Mouse (Mus musculus): ENCODE measurements around the gene Gpank1. TPM values are rescaled to one million over a fixed set of nuclear protein-coding genes. Genes with fewer than 3 reads are reported as not detected.

Gene Gpank1
- total and polyA plus RNA-seq, 2 experiments from 2014 or later: 9.6 to 24.1 TPM

DNA sequence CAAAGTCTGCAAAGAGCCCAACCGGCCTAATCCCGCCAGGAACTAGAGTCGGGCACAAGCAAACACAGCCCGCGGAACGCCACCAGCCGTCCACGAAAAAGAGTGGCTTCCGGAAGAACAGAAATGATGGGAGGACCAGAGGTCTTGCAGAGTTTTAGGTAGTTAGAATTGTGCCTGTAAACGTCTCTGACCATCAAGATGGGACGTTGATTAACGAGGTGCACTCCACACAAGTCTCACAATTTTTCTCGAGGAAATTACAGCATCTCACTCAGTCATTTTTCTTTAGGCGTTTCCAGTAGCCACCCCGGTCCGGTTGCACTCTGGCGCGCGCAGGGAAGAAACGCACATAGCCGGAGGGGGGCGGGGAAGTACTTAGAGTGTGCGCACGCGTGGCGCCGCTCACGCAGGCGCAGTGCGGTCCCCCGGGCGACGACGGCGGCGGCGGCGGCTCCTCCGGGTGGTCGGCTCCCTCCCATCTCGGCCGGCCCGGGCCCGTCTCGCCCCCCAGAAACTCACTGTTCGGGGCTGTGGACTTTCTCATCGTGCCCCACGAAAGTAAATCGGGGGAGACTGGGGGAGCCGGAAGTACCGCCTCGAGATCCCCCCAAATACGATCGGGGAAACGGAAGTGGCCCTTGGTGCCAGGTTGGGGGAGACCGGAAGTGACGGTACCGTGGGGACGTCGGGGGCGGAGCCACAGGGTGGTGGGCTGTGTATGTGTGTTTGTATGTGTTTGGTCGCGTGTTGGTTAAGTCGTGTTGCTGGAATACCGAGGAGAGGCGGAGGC, 13.7 kb downstream of the Gpank1 start, which contains the start of gene Bag6:
TSS of gene Bag6 (plus strand) at position 378 of the 790 bp plus-strand sequence.
- ATAC-seq (ENCODE audit: insufficient read depth, low read depth): peak; percentile 95

DNA sequence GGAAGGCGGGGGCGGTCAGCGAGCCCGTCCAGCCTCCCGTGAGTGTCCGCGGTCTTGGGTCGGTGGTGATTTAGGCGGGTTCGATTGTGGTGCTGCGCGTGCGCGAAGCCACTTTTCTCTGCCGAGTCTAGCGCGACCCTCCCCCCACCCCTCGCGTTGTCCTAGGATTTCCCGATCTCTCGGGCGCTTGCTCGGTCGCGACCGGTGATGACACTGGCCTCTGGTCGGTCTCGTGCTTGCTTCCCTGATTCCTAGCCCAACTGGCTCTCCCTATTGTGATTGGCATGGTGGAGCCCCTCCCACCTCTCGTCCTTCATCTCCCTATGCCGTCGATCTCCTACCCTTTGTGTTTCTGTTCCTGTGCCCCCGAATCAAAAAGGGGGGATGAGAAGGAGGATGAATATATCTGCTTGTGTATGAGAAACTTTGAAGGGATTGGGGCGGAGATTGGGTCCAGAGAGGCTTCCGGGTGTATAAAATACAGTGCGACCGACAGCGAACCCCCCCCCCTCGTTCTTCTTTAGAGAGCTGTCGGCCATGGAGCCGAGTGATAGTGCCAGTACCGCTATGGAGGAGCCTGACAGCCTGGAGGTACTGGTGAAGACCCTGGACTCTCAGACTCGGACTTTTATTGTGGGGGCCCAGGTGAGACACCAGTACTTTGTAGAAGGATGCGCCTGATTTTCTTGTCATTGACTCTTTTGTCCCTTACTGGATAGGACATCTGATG, 14.5 kb downstream of the Gpank1 start:
- under 1% methylated on average over 42 of the region's 43 CpGs for WGBS
- peak; percentile 83 for DNase-seq (ENCODE audit: low spot score)

More for the DNA sequence above, 13.7 kb downstream of the Gpank1 start, which contains the start of gene Bag6:
- TF ChIP-seq CTCF (IDR thresholded peaks at IDR 0.05; ENCODE audit: low read depth) (no peak), EP300 (IDR thresholded peaks at IDR 0.05; ENCODE audit: low read depth) (peak; percentile 95)
- Histone ChIP-seq H3K27ac (ENCODE audit: low read depth) (peak within 1 kb of the TSS; percentile 96), H3K4me1 (ENCODE audit: control insufficient read depth, insufficient read depth) (no peaks in the 10 kb centered on the region; the same call in 1 of the 2 replicates), H3K9ac (replicated peaks; ENCODE audit: low read depth, low read length) (peak within 1 kb of the TSS; percentile 80), H3K4me3 (ENCODE audit: low read depth, low read length) (peak within 1 kb of the TSS; percentile 84), H3K36me3 (replicated peaks; ENCODE audit: control insufficient read depth, insufficient read depth, low read length) (peaks cover 23% of the 10 kb centered on the region), H3K4me2 (ENCODE audit: low read depth, low read length) (peak within 1 kb of the TSS; percentile 77), H3K27me3 (ENCODE audit: control insufficient read depth, insufficient read depth, low read length) (no peaks in the 10 kb centered on the region), H3K9me3 (replicated peaks; ENCODE audit: control insufficient read depth, low read length) (no peaks in the 10 kb centered on the region)
- DNase-seq (ENCODE audit: low spot score): peak; percentile 95
- WGBS: under 1% methylated on average over 66 of the region's 66 CpGs

DNA sequence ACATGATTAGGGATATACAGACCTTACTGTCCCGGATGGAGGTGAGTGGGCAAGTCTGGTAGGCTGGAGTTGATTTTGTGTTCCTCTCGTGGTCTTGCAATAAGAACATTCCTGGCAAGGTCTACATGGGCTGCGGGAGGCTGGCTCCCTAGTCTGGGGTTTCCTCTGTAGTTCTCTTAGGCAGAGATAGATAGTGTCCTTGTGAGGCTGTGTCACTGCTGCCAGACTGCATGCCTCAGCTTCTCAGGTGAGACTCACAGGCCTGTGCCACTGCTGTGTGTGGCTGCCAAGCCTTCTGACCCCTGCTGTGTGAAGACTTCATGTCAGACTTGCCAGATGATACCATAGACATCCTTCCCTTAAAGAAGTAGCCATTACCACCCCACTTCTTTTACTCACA, 18.0 kb downstream of the Gpank1 start:
- Histone ChIP-seq H3K4me3 (ENCODE audit: low read depth, low read length) (no peak overlapping the region), H3K27me3 (ENCODE audit: control insufficient read depth, insufficient read depth, low read length) (no peaks in the 10 kb centered on the region), H3K36me3 (replicated peaks; ENCODE audit: control insufficient read depth, insufficient read depth, low read length) (peaks cover 61% of the 10 kb centered on the region), H3K9me3 (replicated peaks; ENCODE audit: control insufficient read depth, low read length) (no peaks in the 10 kb centered on the region), H3K4me2 (ENCODE audit: low read depth, low read length) (no peak overlapping the region), H3K9ac (replicated peaks; ENCODE audit: low read depth, low read length) (no peak overlapping the region), H3K4me1 (ENCODE audit: control insufficient read depth, insufficient read depth) (no peaks in the 10 kb centered on the region; the same call in 1 of the 2 replicates), H3K27ac (ENCODE audit: low read depth) (no peak overlapping the region)
- WGBS: 86% methylated on average over 3 of the region's 3 CpGs
- no peak for TF ChIP-seq EP300 (IDR thresholded peaks at IDR 0.05; ENCODE audit: low read depth)
- TF ChIP-seq CTCF (IDR thresholded peaks at IDR 0.05; ENCODE audit: low read depth): no peak
- DNase-seq (ENCODE audit: low spot score) (no peak), ATAC-seq (ENCODE audit: insufficient read depth, low read depth) (no peak)

More for the DNA sequence above, 14.5 kb downstream of the Gpank1 start:
- no peaks in the 10 kb centered on the region for H3K9me3 ChIP-seq (replicated peaks; ENCODE audit: control insufficient read depth, low read length)
- H3K36me3 ChIP-seq (replicated peaks; ENCODE audit: control insufficient read depth, insufficient read depth, low read length): peaks cover 26% of the 10 kb centered on the region
- H3K4me2 ChIP-seq (ENCODE audit: low read depth, low read length): peak overlapping the region; percentile 77
- peak; percentile 45 for ATAC-seq (ENCODE audit: insufficient read depth, low read depth)
- no peaks in the 10 kb centered on the region for H3K27me3 ChIP-seq (ENCODE audit: control insufficient read depth, insufficient read depth, low read length)
- peak overlapping the region; percentile 84 for H3K4me3 ChIP-seq (ENCODE audit: low read depth, low read length)
- no peaks in the 10 kb centered on the region; the same call in 1 of the 2 replicates for H3K4me1 ChIP-seq (ENCODE audit: control insufficient read depth, insufficient read depth)
- TF ChIP-seq EP300 (IDR thresholded peaks at IDR 0.05; ENCODE audit: low read depth): no peak; the same call in 1 of the 2 replicates
- TF ChIP-seq CTCF (IDR thresholded peaks at IDR 0.05; ENCODE audit: low read depth): no peak
- peak overlapping the region; percentile 80 for H3K9ac ChIP-seq (replicated peaks; ENCODE audit: low read depth, low read length)
- peak overlapping the region; percentile 96 for H3K27ac ChIP-seq (ENCODE audit: low read depth)

DNA sequence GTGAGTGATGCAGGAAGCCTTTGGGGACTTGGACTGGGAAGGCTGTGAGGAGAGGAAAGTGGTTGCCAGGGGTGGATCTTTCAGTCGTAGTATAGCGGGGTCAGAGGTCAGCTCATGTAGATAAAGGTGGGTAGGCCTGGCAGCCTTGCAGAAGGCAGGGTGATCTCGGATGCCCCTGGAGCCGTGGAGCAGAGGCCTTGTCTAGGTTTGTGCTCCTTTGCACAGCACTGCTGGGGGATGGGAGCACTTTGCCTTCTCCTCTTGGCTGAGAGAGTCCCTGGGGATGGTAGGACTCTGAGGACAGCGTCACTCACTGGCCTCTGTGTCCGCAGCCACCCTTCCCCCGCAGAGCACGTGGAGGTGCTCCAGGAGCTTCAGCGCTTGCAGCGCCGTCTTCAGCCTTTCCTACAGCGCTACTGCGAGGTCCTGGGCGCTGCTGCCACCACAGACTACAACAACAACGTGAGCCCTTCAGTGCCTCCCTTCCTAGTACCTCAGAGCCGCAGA, 19.3 kb downstream of the Gpank1 start:
- WGBS: 77% methylated on average over 16 of the region's 16 CpGs

DNA sequence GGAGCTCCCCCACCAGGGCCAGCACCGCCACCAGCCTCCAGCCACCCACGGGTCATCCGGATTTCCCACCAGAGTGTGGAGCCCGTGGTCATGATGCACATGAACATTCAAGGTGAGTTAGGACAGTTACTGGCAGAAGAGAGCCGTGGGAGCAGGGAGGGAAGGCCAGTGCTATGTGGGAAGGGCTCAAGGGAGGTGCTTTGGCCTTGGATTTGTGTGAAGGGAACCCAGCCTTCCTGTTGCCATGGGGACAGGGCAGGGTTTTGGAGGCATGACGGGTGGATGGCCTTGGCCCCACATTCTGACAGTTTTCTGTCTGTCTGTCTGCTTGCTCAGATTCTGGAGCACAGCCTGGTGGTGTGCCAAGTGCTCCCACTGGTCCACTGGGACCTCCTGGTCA, 20.7 kb downstream of the Gpank1 start:
- Histone ChIP-seq H3K4me3 (ENCODE audit: low read depth, low read length) (no peak overlapping the region), H3K27ac (ENCODE audit: low read depth) (no peak overlapping the region), H3K4me1 (ENCODE audit: control insufficient read depth, insufficient read depth) (no peaks in the 10 kb centered on the region; the same call in 1 of the 2 replicates), H3K9ac (replicated peaks; ENCODE audit: low read depth, low read length) (no peak overlapping the region), H3K27me3 (ENCODE audit: control insufficient read depth, insufficient read depth, low read length) (no peaks in the 10 kb centered on the region), H3K9me3 (replicated peaks; ENCODE audit: control insufficient read depth, low read length) (no peaks in the 10 kb centered on the region), H3K36me3 (replicated peaks; ENCODE audit: control insufficient read depth, insufficient read depth, low read length) (peaks cover 88% of the 10 kb centered on the region), H3K4me2 (ENCODE audit: low read depth, low read length) (no peak overlapping the region)
- no peak for TF ChIP-seq CTCF (IDR thresholded peaks at IDR 0.05; ENCODE audit: low read depth)
- no peak for TF ChIP-seq EP300 (IDR thresholded peaks at IDR 0.05; ENCODE audit: low read depth)
- no peak for DNase-seq (ENCODE audit: low spot score)
- no peak for ATAC-seq (ENCODE audit: insufficient read depth, low read depth)
- WGBS: 84% methylated on average over 6 of the region's 6 CpGs

More for the DNA sequence above, 19.3 kb downstream of the Gpank1 start:
- H3K9me3 ChIP-seq (replicated peaks; ENCODE audit: control insufficient read depth, low read length): no peaks in the 10 kb centered on the region
- no peak overlapping the region for H3K4me2 ChIP-seq (ENCODE audit: low read depth, low read length)
- H3K36me3 ChIP-seq (replicated peaks; ENCODE audit: control insufficient read depth, insufficient read depth, low read length): peaks cover 74% of the 10 kb centered on the region
- no peaks in the 10 kb centered on the region for H3K27me3 ChIP-seq (ENCODE audit: control insufficient read depth, insufficient read depth, low read length)
- TF ChIP-seq EP300 (IDR thresholded peaks at IDR 0.05; ENCODE audit: low read depth) (no peak), CTCF (IDR thresholded peaks at IDR 0.05; ENCODE audit: low read depth) (no peak)
- H3K27ac ChIP-seq (ENCODE audit: low read depth): no peak overlapping the region
- no peaks in the 10 kb centered on the region; the same call in 1 of the 2 replicates for H3K4me1 ChIP-seq (ENCODE audit: control insufficient read depth, insufficient read depth)
- H3K9ac ChIP-seq (replicated peaks; ENCODE audit: low read depth, low read length): no peak overlapping the region
- ATAC-seq (ENCODE audit: insufficient read depth, low read depth) (no peak), DNase-seq (ENCODE audit: low spot score) (no peak)
- no peak overlapping the region for H3K4me3 ChIP-seq (ENCODE audit: low read depth, low read length)

Measured in heart, postnatal 0 days (tissue).